Mouse (Mus musculus): ENCODE data around the gene Rhbdf1.

Gene Rhbdf1

GRCm38 (mm10) chr11:32221951-32222409 is at the start of gene Rhbdf1:
TSS of gene Rhbdf1 (minus strand) at chr11:32222300.
- DNase-seq (ENCODE audit: low read depth, low spot score): no peak

GRCm38 (mm10) chr11:32271178-32271577 is 49.1 kb upstream of the Rhbdf1 start:
- no peak for DNase-seq (ENCODE audit: low read depth, low spot score)

GRCm38 (mm10) chr11:32268952-32269351 is 46.9 kb upstream of the Rhbdf1 start:
- DNase-seq (ENCODE audit: low read depth, low spot score): no peak

- DNase-seq (ENCODE audit: low read depth, low spot score): no peak
Observed at GRCm38 (mm10) chr11:32267964-32268363, 45.9 kb upstream of the Rhbdf1 start.

- DNase-seq (ENCODE audit: low read depth, low spot score): peak; percentile 90
Observed at GRCm38 (mm10) chr11:32267188-32267884, 45.2 kb upstream of the Rhbdf1 start, which contains the start of gene Nprl3. TSS of gene Nprl3 (minus strand) at chr11:32267707.

GRCm38 (mm10) chr11:32266776-32267175 is 44.7 kb upstream of the Rhbdf1 start:
- no peak for DNase-seq (ENCODE audit: low read depth, low spot score)

- DNase-seq (ENCODE audit: low read depth, low spot score): no peak
Observed at GRCm38 (mm10) chr11:32266194-32266593, 44.1 kb upstream of the Rhbdf1 start.

- no peak for DNase-seq (ENCODE audit: low read depth, low spot score)
Observed at GRCm38 (mm10) chr11:32265117-32265738, 43.1 kb upstream of the Rhbdf1 start.

GRCm38 (mm10) chr11:32262674-32263415 is 40.7 kb upstream of the Rhbdf1 start:
- DNase-seq (ENCODE audit: low read depth, low spot score): no peak

GRCm38 (mm10) chr11:32256566-32256965 is 34.5 kb upstream of the Rhbdf1 start:
- no peak for DNase-seq (ENCODE audit: low read depth, low spot score)

- DNase-seq (ENCODE audit: low read depth, low spot score): no peak
Observed at GRCm38 (mm10) chr11:32256146-32256545, 34.0 kb upstream of the Rhbdf1 start.

GRCm38 (mm10) chr11:32253121-32253520 is 31.0 kb upstream of the Rhbdf1 start:
- DNase-seq (ENCODE audit: low read depth, low spot score): no peak

GRCm38 (mm10) chr11:32250880-32251763 is 29.0 kb upstream of the Rhbdf1 start:
- no peak for DNase-seq (ENCODE audit: low read depth, low spot score)

GRCm38 (mm10) chr11:32248350-32248749 is 26.2 kb upstream of the Rhbdf1 start:
- no peak for DNase-seq (ENCODE audit: low read depth, low spot score)

- no peak for DNase-seq (ENCODE audit: low read depth, low spot score)
Observed at GRCm38 (mm10) chr11:32247068-32247467, 25.0 kb upstream of the Rhbdf1 start.

- no peak for DNase-seq (ENCODE audit: low read depth, low spot score)
Observed at GRCm38 (mm10) chr11:32245614-32246013, 23.5 kb upstream of the Rhbdf1 start.

- no peak for DNase-seq (ENCODE audit: low read depth, low spot score)
Observed at GRCm38 (mm10) chr11:32244617-32245016, 22.5 kb upstream of the Rhbdf1 start.

- no peak for DNase-seq (ENCODE audit: low read depth, low spot score)
Observed at GRCm38 (mm10) chr11:32244064-32244463, 22.0 kb upstream of the Rhbdf1 start.

- no peak for DNase-seq (ENCODE audit: low read depth, low spot score)
Observed at GRCm38 (mm10) chr11:32243205-32243955, 21.3 kb upstream of the Rhbdf1 start.

GRCm38 (mm10) chr11:32242209-32242608 is 20.1 kb upstream of the Rhbdf1 start:
- DNase-seq (ENCODE audit: low read depth, low spot score): no peak

GRCm38 (mm10) chr11:32241391-32241790 is 19.3 kb upstream of the Rhbdf1 start:
- no peak for DNase-seq (ENCODE audit: low read depth, low spot score)
